Mouse (Mus musculus): ENCODE data around the gene Dmrtb1. TPM values are rescaled to one million over a fixed set of nuclear protein-coding genes. Genes with fewer than 3 reads are reported as not detected.
A peak's percentile ranks its signal among the peaks of the same experiment; 100 is the strongest.

Gene Dmrtb1
- total RNA-seq, 2 experiments from 2014 or later, result 0.46 to 1.7 TPM

- no peak for ATAC-seq (replicated peaks; ENCODE audit: poor library complexity, severe bottlenecking)
These were observed 849 bp downstream of the Dmrtb1 start for GRCm38 (mm10) chr4:107683006-107683756.

- ATAC-seq (replicated peaks; ENCODE audit: poor library complexity, severe bottlenecking), result peak; percentile 88
These were observed 2.8 kb downstream of the Dmrtb1 start for GRCm38 (mm10) chr4:107681099-107681849.

- no peak for ATAC-seq (replicated peaks; ENCODE audit: poor library complexity, severe bottlenecking)
These were observed 3.5 kb downstream of the Dmrtb1 start for GRCm38 (mm10) chr4:107680311-107681098.

GRCm38 (mm10) chr4:107675645-107676044, 8.4 kb downstream of the Dmrtb1 start:
- ATAC-seq (replicated peaks; ENCODE audit: poor library complexity, severe bottlenecking), result peak; percentile 53

- no peak for ATAC-seq (replicated peaks; ENCODE audit: poor library complexity, severe bottlenecking)
These were observed 9.7 kb downstream of the Dmrtb1 start for GRCm38 (mm10) chr4:107674322-107674644.

GRCm38 (mm10) chr4:107673638-107674321, 10.2 kb downstream of the Dmrtb1 start:
- ATAC-seq (replicated peaks; ENCODE audit: poor library complexity, severe bottlenecking), result peak; percentile 90

GRCm38 (mm10) chr4:107670731-107671130, 13.3 kb downstream of the Dmrtb1 start:
- no peak for ATAC-seq (replicated peaks; ENCODE audit: poor library complexity, severe bottlenecking)

- peak; percentile 55 for ATAC-seq (replicated peaks; ENCODE audit: poor library complexity, severe bottlenecking)
These were observed 15.5 kb downstream of the Dmrtb1 start for GRCm38 (mm10) chr4:107668514-107668913.

GRCm38 (mm10) chr4:107660649-107661048, 23.4 kb downstream of the Dmrtb1 start:
- ATAC-seq (replicated peaks; ENCODE audit: poor library complexity, severe bottlenecking), result no peak

GRCm38 (mm10) chr4:107653280-107653643, 30.8 kb downstream of the Dmrtb1 start:
- no peak for ATAC-seq (replicated peaks; ENCODE audit: poor library complexity, severe bottlenecking)

GRCm38 (mm10) chr4:107652598-107653279, 31.3 kb downstream of the Dmrtb1 start:
- peak; percentile 88 for ATAC-seq (replicated peaks; ENCODE audit: poor library complexity, severe bottlenecking)

- ATAC-seq (replicated peaks; ENCODE audit: poor library complexity, severe bottlenecking), result no peak
These were observed 33.0 kb downstream of the Dmrtb1 start for GRCm38 (mm10) chr4:107651021-107651496.

- no peak for ATAC-seq (replicated peaks; ENCODE audit: poor library complexity, severe bottlenecking)
These were observed 35.0 kb downstream of the Dmrtb1 start for GRCm38 (mm10) chr4:107648959-107649485.

GRCm38 (mm10) chr4:107641624-107642023, 42.4 kb downstream of the Dmrtb1 start:
- ATAC-seq (replicated peaks; ENCODE audit: poor library complexity, severe bottlenecking), result no peak

- ATAC-seq (replicated peaks; ENCODE audit: poor library complexity, severe bottlenecking), result no peak
These were observed 45.7 kb downstream of the Dmrtb1 start for GRCm38 (mm10) chr4:107638303-107638702.

- peak; percentile 78 for ATAC-seq (replicated peaks; ENCODE audit: poor library complexity, severe bottlenecking)
These were observed 46.4 kb downstream of the Dmrtb1 start for GRCm38 (mm10) chr4:107637670-107638069.

GRCm38 (mm10) chr4:107636099-107636498, 47.9 kb downstream of the Dmrtb1 start:
- ATAC-seq (replicated peaks; ENCODE audit: poor library complexity, severe bottlenecking), result peak; percentile 64

- ATAC-seq (replicated peaks; ENCODE audit: poor library complexity, severe bottlenecking), result no peak
These were observed 49.4 kb downstream of the Dmrtb1 start for GRCm38 (mm10) chr4:107634631-107635030.

- ATAC-seq (replicated peaks; ENCODE audit: poor library complexity, severe bottlenecking), result no peak
These were observed 55.1 kb downstream of the Dmrtb1 start for GRCm38 (mm10) chr4:107628921-107629411.
